Mouse (Mus musculus): ENCODE results near the gene Bmper.

Bmper gene

GRCm38 (mm10) chr9:23235368-23236002, 12.6 kb downstream of the Bmper start:
- no peak for DNase-seq (ENCODE audit: extremely low read depth, low read depth)

- DNase-seq (ENCODE audit: extremely low read depth, low read depth) = no peak
Observed at GRCm38 (mm10) chr9:23236635-23237279, 13.9 kb downstream of the Bmper start.

- DNase-seq (ENCODE audit: extremely low read depth, low read depth) = no peak
Observed at GRCm38 (mm10) chr9:23239011-23239410, 16.1 kb downstream of the Bmper start.

GRCm38 (mm10) chr9:23242911-23243310, 20.0 kb downstream of the Bmper start:
- DNase-seq (ENCODE audit: extremely low read depth, low read depth) = no peak

GRCm38 (mm10) chr9:23243869-23244268, 21.0 kb downstream of the Bmper start:
- DNase-seq (ENCODE audit: extremely low read depth, low read depth) = no peak

- DNase-seq (ENCODE audit: extremely low read depth, low read depth) = no peak
Observed at GRCm38 (mm10) chr9:23246389-23246788, 23.5 kb downstream of the Bmper start.

GRCm38 (mm10) chr9:23250026-23250425, 27.1 kb downstream of the Bmper start:
- DNase-seq (ENCODE audit: extremely low read depth, low read depth) = no peak

- no peak for DNase-seq (ENCODE audit: extremely low read depth, low read depth)
Observed at GRCm38 (mm10) chr9:23251001-23251400, 28.1 kb downstream of the Bmper start.

- DNase-seq (ENCODE audit: extremely low read depth, low read depth) = no peak
Observed at GRCm38 (mm10) chr9:23253624-23254023, 30.7 kb downstream of the Bmper start.

- no peak for DNase-seq (ENCODE audit: extremely low read depth, low read depth)
Observed at GRCm38 (mm10) chr9:23254237-23255214, 31.6 kb downstream of the Bmper start.

GRCm38 (mm10) chr9:23255841-23256240, 33.0 kb downstream of the Bmper start:
- DNase-seq (ENCODE audit: extremely low read depth, low read depth) = no peak

- DNase-seq (ENCODE audit: extremely low read depth, low read depth) = no peak
Observed at GRCm38 (mm10) chr9:23256576-23256975, 33.7 kb downstream of the Bmper start.

GRCm38 (mm10) chr9:23261834-23262233, 39.0 kb downstream of the Bmper start:
- DNase-seq (ENCODE audit: extremely low read depth, low read depth) = no peak

GRCm38 (mm10) chr9:23262851-23263250, 40.0 kb downstream of the Bmper start:
- no peak for DNase-seq (ENCODE audit: extremely low read depth, low read depth)

GRCm38 (mm10) chr9:23264471-23264870, 41.6 kb downstream of the Bmper start:
- DNase-seq (ENCODE audit: extremely low read depth, low read depth) = no peak

- DNase-seq (ENCODE audit: extremely low read depth, low read depth) = no peak
Observed at GRCm38 (mm10) chr9:23268609-23269008, 45.7 kb downstream of the Bmper start.

GRCm38 (mm10) chr9:23269087-23269486, 46.2 kb downstream of the Bmper start:
- DNase-seq (ENCODE audit: extremely low read depth, low read depth) = no peak

- no peak for DNase-seq (ENCODE audit: extremely low read depth, low read depth)
Observed at GRCm38 (mm10) chr9:23276244-23276643, 53.4 kb downstream of the Bmper start.

GRCm38 (mm10) chr9:23284940-23285460, 62.1 kb downstream of the Bmper start:
- DNase-seq (ENCODE audit: extremely low read depth, low read depth) = no peak

GRCm38 (mm10) chr9:23293574-23293973, 70.7 kb downstream of the Bmper start:
- DNase-seq (ENCODE audit: extremely low read depth, low read depth) = no peak

GRCm38 (mm10) chr9:23295569-23295968, 72.7 kb downstream of the Bmper start:
- DNase-seq (ENCODE audit: extremely low read depth, low read depth) = no peak

Measured in MEL-GATA-1-ER (cell line).